Comparison of ENCODE assay signal across 25 mouse cellular contexts in the genomic region with DNA sequence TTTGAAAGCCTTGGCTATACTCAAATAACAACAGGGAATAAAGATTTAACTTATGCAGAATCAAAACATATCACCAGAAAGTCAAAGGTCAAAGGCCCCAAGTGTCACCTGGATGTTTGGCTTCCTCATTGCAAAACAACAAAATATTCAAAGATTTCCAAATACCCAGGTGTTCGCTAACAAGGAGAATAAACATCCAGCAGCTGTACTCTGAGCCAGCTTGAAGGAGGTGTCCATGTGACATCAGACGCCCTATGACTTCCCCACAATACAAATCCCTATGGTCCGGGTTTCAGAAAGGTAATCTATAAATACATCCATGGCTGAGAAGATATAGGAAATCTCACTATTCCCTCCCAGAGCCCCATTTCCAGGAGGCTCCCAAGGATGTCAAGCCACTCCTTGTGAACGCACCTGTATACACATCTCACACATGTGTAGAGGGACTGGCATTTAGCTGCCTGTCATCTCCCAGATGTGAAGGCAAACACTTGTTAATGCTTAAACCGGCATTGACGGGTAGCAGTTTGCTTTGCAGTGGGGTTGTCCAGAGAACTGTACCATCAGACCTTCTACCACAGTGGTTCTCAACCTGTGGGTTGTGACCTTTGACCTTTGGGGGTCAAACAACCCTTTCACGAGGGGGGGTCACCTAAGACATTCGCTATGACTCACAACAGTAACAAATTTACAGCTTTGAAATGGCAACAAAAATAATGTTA.
A peak's percentile ranks its signal among the peaks of the same experiment; 100 is the strongest.
DNase-seq lines count a peak whose midpoint lies in the region; ATAC-seq and TF ChIP-seq lines count a peak whose summit lies in the region.
"Had no signal": no experiment of that assay in that cellular context is flagged by ENCODE, and none has a peak within 500 bp of the region (broad histone marks: within the 10 kb centered on the region; RNA-seq: fewer than 3 reads in every experiment).

No protein-coding gene starts in this region.

- H3K4me1 ChIP-seq in kidney, embryonic 14.5 days (ENCODE audit: control insufficient read depth, insufficient read depth, low read length): peaks cover 25% of the 10 kb centered on the region
- H3K4me1 ChIP-seq in intestine, embryonic 15.5 days (replicated peaks): peaks cover 32% of the 10 kb centered on the region
- no peaks in the 10 kb centered on the region for H3K4me1 ChIP-seq in liver, embryonic 12.5 days
- H3K4me1 ChIP-seq in olfactory bulb, adult 2 months (ENCODE audit: control insufficient read depth, insufficient read depth, low read length): peaks cover 27% of the 10 kb centered on the region
- 0 out of 2 replicates have a peak, but pooled peaks cover 10% of the 10 kb centered on the region for H3K4me1 ChIP-seq in midbrain, embryonic 14.5 days (ENCODE audit: control insufficient read depth, insufficient read depth, low read length)
- H3K4me1 ChIP-seq: heart, embryonic 12.5 days had no signal

- H3K9ac ChIP-seq in kidney, embryonic 14.5 days (ENCODE audit: low read depth, low read length): no peak overlapping the region
- no peak overlapping the region for H3K9ac ChIP-seq in intestine, embryonic 15.5 days
- no peak overlapping the region for H3K9ac ChIP-seq in liver, embryonic 12.5 days
- no peak overlapping the region for H3K9ac ChIP-seq in midbrain, embryonic 14.5 days (replicated peaks; ENCODE audit: low read length)
- H3K9ac ChIP-seq: forebrain, postnatal 0 days; heart, embryonic 12.5 days; limb, embryonic 12.5 days; lung, embryonic 14.5 days had no signal

- 56% methylated on average over 8 of the region's 8 CpGs for WGBS in kidney, embryonic 14.5 days
- 54% methylated on average over 8 of the region's 8 CpGs for WGBS in intestine, embryonic 15.5 days
- WGBS in liver, embryonic 12.5 days (ENCODE audit: insufficient replicate concordance): 54% methylated on average over 8 of the region's 8 CpGs
- 79% methylated on average over 8 of the region's 8 CpGs for WGBS in olfactory bulb, adult 2 months
- 88% methylated on average over 8 of the region's 8 CpGs for WGBS in midbrain, embryonic 14.5 days

- no peak overlapping the region for H3K4me2 ChIP-seq in kidney, embryonic 14.5 days (replicated peaks; ENCODE audit: low read depth, low read length)
- no peak overlapping the region for H3K4me2 ChIP-seq in intestine, embryonic 15.5 days (replicated peaks)
- no peak overlapping the region for H3K4me2 ChIP-seq in liver, embryonic 12.5 days
- H3K4me2 ChIP-seq in midbrain, embryonic 14.5 days (ENCODE audit: low read length): no peak overlapping the region
- H3K4me2 ChIP-seq: heart, embryonic 12.5 days; limb, embryonic 12.5 days; lung, embryonic 14.5 days had no signal

- DNase-seq in kidney, adult 8-10 months: no peak
- DNase-seq in gastrocnemius, postnatal 25 days: no peak
- DNase-seq in spleen, postnatal 36 days (ENCODE audit: low spot score in 2 of 2): no peak
- no peak for DNase-seq in midbrain, embryonic 14.5 days
- DNase-seq: adrenal gland, postnatal 14 days; cerebellum, adult 8-10 months; cerebellum, postnatal 36 days; forebrain, postnatal 0 days; gastrocnemius, postnatal 14 days; heart, adult 18-20 months; heart, postnatal 10 days; kidney, adult 18-20 months; kidney, postnatal 14 days; lung, embryonic 14.5 days; thymus, postnatal 14 days had no signal

- TF ChIP-seq POLR2A in olfactory bulb, adult 2 months (IDR thresholded peaks at IDR 0.05; ENCODE audit: insufficient read depth, low read depth, low read length): no peak

- no peaks in the 10 kb centered on the region for H3K27me3 ChIP-seq in kidney, embryonic 14.5 days (ENCODE audit: control insufficient read depth, insufficient read depth, low read length)
- no peaks in the 10 kb centered on the region for H3K27me3 ChIP-seq in intestine, embryonic 15.5 days (replicated peaks)
- no peaks in the 10 kb centered on the region for H3K27me3 ChIP-seq in liver, embryonic 12.5 days (replicated peaks)
- H3K27me3 ChIP-seq in midbrain, embryonic 14.5 days (ENCODE audit: control insufficient read depth, insufficient read depth, low read length): no peaks in the 10 kb centered on the region
- H3K27me3 ChIP-seq: heart, embryonic 12.5 days; limb, embryonic 12.5 days had no signal

- H3K9me3 ChIP-seq in kidney, embryonic 14.5 days (ENCODE audit: control insufficient read depth, low read length): no peaks in the 10 kb centered on the region
- H3K9me3 ChIP-seq in intestine, embryonic 15.5 days: no peaks in the 10 kb centered on the region
- H3K9me3 ChIP-seq in liver, embryonic 12.5 days (replicated peaks): no peaks in the 10 kb centered on the region
- no peaks in the 10 kb centered on the region for H3K9me3 ChIP-seq in midbrain, embryonic 14.5 days (ENCODE audit: control insufficient read depth, low read length)
- H3K9me3 ChIP-seq: forebrain, embryonic 10.5 days; heart, embryonic 12.5 days; hindbrain, embryonic 10.5 days; limb, embryonic 12.5 days had no signal

- TF ChIP-seq CTCF in olfactory bulb, adult 2 months (IDR thresholded peaks at IDR 0.05; ENCODE audit: insufficient read depth, low read depth, low read length): no peak

- no peak overlapping the region for H3K4me3 ChIP-seq in kidney, embryonic 14.5 days (ENCODE audit: low read length)
- no peak overlapping the region for H3K4me3 ChIP-seq in intestine, embryonic 15.5 days (replicated peaks)
- H3K4me3 ChIP-seq in liver, embryonic 12.5 days: no peak overlapping the region
- H3K4me3 ChIP-seq in olfactory bulb, adult 2 months (ENCODE audit: insufficient read depth, low read depth, low read length): no peak overlapping the region
- no peak overlapping the region for H3K4me3 ChIP-seq in midbrain, embryonic 14.5 days (replicated peaks; ENCODE audit: low read depth, low read length)
- H3K4me3 ChIP-seq: forebrain, embryonic 10.5 days; heart, embryonic 12.5 days; hindbrain, embryonic 10.5 days; limb, embryonic 12.5 days had no signal

- ATAC-seq in kidney, embryonic 14.5 days (ENCODE audit: low FRiP score, low TSS enrichment): peak; percentile 34; the same call in 1 of the 2 replicates
- 0 out of 2 replicates have a peak, but pooled peaks have one; percentile 34 for ATAC-seq in intestine, embryonic 15.5 days
- peak; percentile 53; the same call in 1 of the 2 replicates for ATAC-seq in liver, embryonic 12.5 days
- no peak for ATAC-seq in midbrain, embryonic 14.5 days (ENCODE audit: low FRiP score, low TSS enrichment)
- ATAC-seq: forebrain, postnatal 0 days; hindbrain, embryonic 16.5 days had no signal

- H3K27ac ChIP-seq in kidney, embryonic 14.5 days (ENCODE audit: low read depth, low read length): no peak overlapping the region
- no peak overlapping the region for H3K27ac ChIP-seq in intestine, embryonic 15.5 days
- H3K27ac ChIP-seq in liver, embryonic 12.5 days: peak overlapping the region; percentile 46; the same call in 1 of the 2 replicates
- 0 out of 2 replicates have a peak overlapping the region, but pooled peaks have one; percentile 3 for H3K27ac ChIP-seq in olfactory bulb, adult 2 months (ENCODE audit: insufficient read depth, low read depth, low read length)
- H3K27ac ChIP-seq in midbrain, embryonic 14.5 days (replicated peaks; ENCODE audit: low read depth, low read length): no peak overlapping the region
- H3K27ac ChIP-seq: forebrain, embryonic 10.5 days; hindbrain, embryonic 10.5 days; limb, embryonic 12.5 days; macrophage had no signal

- peaks cover 16% of the 10 kb centered on the region for H3K36me3 ChIP-seq in kidney, embryonic 14.5 days (ENCODE audit: control insufficient read depth, insufficient read depth, low read length)
- 0 out of 2 replicates have a peak, but pooled peaks cover 2% of the 10 kb centered on the region for H3K36me3 ChIP-seq in intestine, embryonic 15.5 days
- H3K36me3 ChIP-seq in liver, embryonic 12.5 days: no peaks in the 10 kb centered on the region
- H3K36me3 ChIP-seq in midbrain, embryonic 14.5 days (ENCODE audit: control insufficient read depth, insufficient read depth, low read length): no peaks in the 10 kb centered on the region

Comparison
In these comparisons a context has a peak if more than half of its experiments do, and no peak if none do; other contexts are left out.
1. H3K27ac ChIP-seq: peak in liver, embryonic 12.5 days (single experiment) and olfactory bulb, adult 2 months (single experiment); none in kidney, embryonic 14.5 days (single experiment), intestine, embryonic 15.5 days (single experiment) and midbrain, embryonic 14.5 days (single experiment).